Mouse (Mus musculus) thymus, postnatal 10 days (tissue): Measurements from ENCODE around the gene Ice2.
A peak's percentile ranks its signal among the peaks of the same experiment; 100 is the strongest.

Experiments
- DNase-seq, 2 experiments: peaks; one replicate each; pipeline ENCODE4 v3.0.0; 2021; ENCODE audit warnings: low spot score in 2 of 2

The Ice2 gene

GRCm38 (mm10) chr9:69404671-69405070 is 7.0 kb downstream of the Ice2 start:
- no peak for DNase-seq

GRCm38 (mm10) chr9:69419476-69419875 is 21.8 kb downstream of the Ice2 start:
- DNase-seq: peak in 1 of 2 experiments; percentile 20

- DNase-seq: no peak
Observed at GRCm38 (mm10) chr9:69430531-69430930, 32.8 kb downstream of the Ice2 start.

GRCm38 (mm10) chr9:69431863-69432555 is 34.3 kb downstream of the Ice2 start:
- no peak for DNase-seq

- DNase-seq: no peak
Observed at GRCm38 (mm10) chr9:69435194-69435593, 37.5 kb downstream of the Ice2 start.

- DNase-seq: no peak
Observed at GRCm38 (mm10) chr9:69435662-69436061, 38.0 kb downstream of the Ice2 start.

- DNase-seq: peak in 1 of 2 experiments; percentile 38
Observed at GRCm38 (mm10) chr9:69439805-69440357, 42.2 kb downstream of the Ice2 start.

- DNase-seq: no peak
Observed at GRCm38 (mm10) chr9:69442471-69443038, 44.8 kb downstream of the Ice2 start.

- no peak for DNase-seq
Observed at GRCm38 (mm10) chr9:69443203-69443602, 45.5 kb downstream of the Ice2 start.

GRCm38 (mm10) chr9:69448801-69449200 is 51.1 kb downstream of the Ice2 start:
- DNase-seq: no peak

- DNase-seq: no peak
Observed at GRCm38 (mm10) chr9:69450636-69451035, 52.9 kb downstream of the Ice2 start.

- no peak for DNase-seq
Observed at GRCm38 (mm10) chr9:69451886-69452810, 54.4 kb downstream of the Ice2 start.

GRCm38 (mm10) chr9:69453066-69453900 is 55.6 kb downstream of the Ice2 start, which contains the start of gene Anxa2:
Gene Anxa2 (plus strand): TSS chr9:69453620.
- DNase-seq: peak; percentile 48 to 50

GRCm38 (mm10) chr9:69453901-69454666 is 56.4 kb downstream of the Ice2 start:
- peak in 1 of 2 experiments; percentile 41 for DNase-seq

GRCm38 (mm10) chr9:69454691-69455090 is 57.0 kb downstream of the Ice2 start:
- no peak for DNase-seq

- no peak for DNase-seq
Observed at GRCm38 (mm10) chr9:69455391-69455790, 57.7 kb downstream of the Ice2 start.

- no peak for DNase-seq
Observed at GRCm38 (mm10) chr9:69456406-69457075, 58.8 kb downstream of the Ice2 start.

GRCm38 (mm10) chr9:69457143-69457542 is 59.4 kb downstream of the Ice2 start:
- no peak for DNase-seq

- DNase-seq: no peak
Observed at GRCm38 (mm10) chr9:69457747-69458625, 60.3 kb downstream of the Ice2 start.
